Mouse (Mus musculus): Measurements from ENCODE around the gene Prdm16. TPM values are rescaled to one million over a fixed set of nuclear protein-coding genes. Genes with fewer than 3 reads are reported as not detected.

Gene Prdm16
- total RNA-seq, 2 experiments from 2014 or later: 9.4 to 11.8 TPM

Other genes with a start within 250 kb of the Prdm16 start
- not detected for gene Actrt2, start 31.0 kb upstream of the Prdm16 start, total RNA-seq (2021)
- gene Ttc34, start 200.6 kb upstream of the Prdm16 start, total RNA-seq (2021): 1 to 10 TPM; 2.1 to 2.7 TPM
- under 1 TPM; 0.15 to 0.40 TPM for gene Mmel1, start 232.7 kb upstream of the Prdm16 start, total RNA-seq (2021)

Measured in layer of hippocampus, postnatal 36 days (tissue).